Comparison of ENCODE assay signal across 26 mouse cellular contexts in genomic region chr1:18610231-18610630, GRCm38 (mm10).
"Had no signal": no experiment of that assay in that cellular context is flagged by ENCODE, and none has a peak within 500 bp of the region (broad histone marks: within the 10 kb centered on the region; RNA-seq: fewer than 3 reads in every experiment).

No protein-coding gene starts in this region.

- H3K4me3 ChIP-seq: gastrocnemius, adult 2 months; heart, embryonic 10.5 days; heart, embryonic 12.5 days; hindbrain, embryonic 10.5 days; intestine, embryonic 15.5 days; layer of hippocampus, adult 2 months; left cerebral cortex, adult 2 months; limb, embryonic 13.5 days; limb, embryonic 15.5 days; liver, embryonic 12.5 days had no signal

- ATAC-seq: hindbrain, embryonic 16.5 days; inflammation-experienced regulatory T-cells, adult 6 months; intestine, embryonic 15.5 days; intestine, postnatal 0 days; liver, embryonic 12.5 days had no signal

- H3K4me1 ChIP-seq: heart, embryonic 10.5 days; heart, embryonic 12.5 days; hindbrain, embryonic 10.5 days; intestine, embryonic 15.5 days; limb, embryonic 13.5 days; limb, embryonic 15.5 days; liver, embryonic 12.5 days had no signal

- H3K4me2 ChIP-seq: heart, embryonic 12.5 days; hindbrain, embryonic 14.5 days; intestine, embryonic 15.5 days; limb, embryonic 13.5 days; limb, embryonic 15.5 days; liver, embryonic 12.5 days had no signal

- H3K27me3 ChIP-seq: heart, embryonic 12.5 days; intestine, embryonic 15.5 days; limb, embryonic 13.5 days; limb, embryonic 15.5 days; liver, embryonic 12.5 days had no signal

- H3K9me3 ChIP-seq: heart, embryonic 10.5 days; heart, embryonic 12.5 days; hindbrain, embryonic 10.5 days; intestine, embryonic 15.5 days; limb, embryonic 13.5 days; limb, embryonic 15.5 days; liver, embryonic 12.5 days had no signal

- H3K9ac ChIP-seq: heart, embryonic 12.5 days; hindbrain, embryonic 14.5 days; intestine, embryonic 15.5 days; limb, embryonic 13.5 days; limb, embryonic 15.5 days; liver, embryonic 12.5 days; liver, embryonic 14.5 days had no signal

- H3K27ac ChIP-seq: gastrocnemius, adult 2 months; heart, embryonic 10.5 days; hindbrain, embryonic 10.5 days; hindbrain, embryonic 14.5 days; intestine, embryonic 15.5 days; layer of hippocampus, adult 2 months; left cerebral cortex, adult 2 months; limb, embryonic 13.5 days; limb, embryonic 15.5 days; liver, embryonic 12.5 days; liver, embryonic 14.5 days had no signal

- H3K36me3 ChIP-seq: heart, embryonic 10.5 days; heart, embryonic 12.5 days; hindbrain, embryonic 10.5 days; intestine, embryonic 15.5 days; limb, embryonic 13.5 days; limb, embryonic 15.5 days; liver, embryonic 12.5 days had no signal

- DNase-seq: gastrocnemius, adult 2 months; gastrocnemius, postnatal 10 days; gastrocnemius, postnatal 25 days; heart, adult 18-20 months; heart, postnatal 10 days; heart, postnatal 4 days; kidney, adult 18-20 months; kidney, adult 8-10 months; kidney, postnatal 10 days; kidney, postnatal 25 days; kidney, postnatal 4 days; left cerebral cortex, postnatal 4 days had no signal
